Mouse (Mus musculus) cerebellum, adult 2 months (tissue): ENCODE results near the gene Usp31. TPM values are rescaled to one million over a fixed set of nuclear protein-coding genes. Genes with fewer than 3 reads are reported as not detected.

ENCODE experiments used
- DNase-seq, 2 experiments: peaks; one replicate each; pipeline ENCODE4 v3.0.0; 2021
- H3K27ac ChIP-seq: fragments of 200-500 bp; 2 replicates; pipeline ENCODE4 v1.5.1; 2012; ENCODE audit warnings: low read length, control low read depth, inconsistent platforms; ENCODE audit not compliant: insufficient read depth
- H3K27me3 ChIP-seq: fragments of 200-500 bp; 2 replicates; pipeline ENCODE4 v1.6.1; 2012; ENCODE audit warnings: inconsistent platforms, mild to moderate bottlenecking, low read length, moderate library complexity; ENCODE audit not compliant: control insufficient read depth, insufficient read depth
- H3K4me1 ChIP-seq: fragments of 200-500 bp; 2 replicates; pipeline ENCODE4 v1.6.1; 2011; ENCODE audit warnings: low read length; ENCODE audit not compliant: control insufficient read depth, insufficient read depth
- H3K4me3 ChIP-seq: fragments of 200-500 bp; replicated peaks from 2 replicates; pipeline ENCODE3; 2011; ENCODE audit warnings: mild to moderate bottlenecking, low read depth, low read length, control low read depth; ENCODE audit not compliant: insufficient read depth
- CTCF ChIP-seq: fragments of 200-500 bp; IDR thresholded peaks from 2 replicates; pipeline ENCODE4 v1.5.1; 2011; ENCODE audit warnings: low read depth, mild to moderate bottlenecking, control low read depth, low read length, moderate library complexity, borderline replicate concordance; ENCODE audit not compliant: insufficient read depth
- POLR2A ChIP-seq: fragments of 200-500 bp; IDR thresholded peaks from 2 replicates; pipeline ENCODE4 v1.6.1; 2011; ENCODE audit warnings: low read length, control low read depth, borderline replicate concordance; ENCODE audit not compliant: insufficient read depth
- WGBS: fragments of 180-500 bp; shearing (Covaris S2); methylation state at CpG from one replicate; pipeline ENCODE4 v1.1.7; 2018; 5-methylcytosine and 5-hydroxymethylcytosine counted together
- polyA plus RNA-seq: library from polyadenylated mRNA; depleted of rRNA; stranded (reverse); fragments of >200 nt; gene quantifications from 2 replicates; pipeline ENCODE4 v1.2.3, GENCODE M21; 2012; rRNA removed

Gene Usp31
- polyA plus RNA-seq, 1 experiment, result 28.4 TPM

GRCm38 (mm10) chr7:121596401-121596800, 110.7 kb downstream of the Usp31 start:
- Histone ChIP-seq H3K27ac (no peak overlapping the region), H3K4me1 (no peaks in the 10 kb centered on the region), H3K27me3 (no peaks in the 10 kb centered on the region), H3K4me3 (no peak overlapping the region)
- TF ChIP-seq CTCF (no peak), POLR2A (no peak)
- no peak for DNase-seq
- 65% methylated on average over 3 of the region's 3 CpGs for WGBS

GRCm38 (mm10) chr7:121595496-121595895, 111.6 kb downstream of the Usp31 start:
- 64% methylated on average over 4 of the region's 4 CpGs for WGBS
- H3K4me3 ChIP-seq, result no peak overlapping the region
- TF ChIP-seq POLR2A (no peak), CTCF (no peak)
- H3K4me1 ChIP-seq, result no peaks in the 10 kb centered on the region
- no peaks in the 10 kb centered on the region for H3K27me3 ChIP-seq
- no peak overlapping the region for H3K27ac ChIP-seq
- no peak for DNase-seq

- no peaks in the 10 kb centered on the region for H3K27me3 ChIP-seq
- H3K27ac ChIP-seq, result no peak overlapping the region
- WGBS, result 85% methylated on average over 5 of the region's 5 CpGs
- no peak for DNase-seq
- no peak overlapping the region for H3K4me3 ChIP-seq
- H3K4me1 ChIP-seq, result no peaks in the 10 kb centered on the region
- TF ChIP-seq CTCF, result no peak
These were observed 112.0 kb downstream of the Usp31 start for GRCm38 (mm10) chr7:121595085-121595484.

- Histone ChIP-seq H3K4me3 (no peak overlapping the region), H3K27me3 (no peaks in the 10 kb centered on the region), H3K27ac (no peak overlapping the region), H3K4me1 (no peaks in the 10 kb centered on the region)
- 83% methylated on average over 1 of the region's 1 CpGs for WGBS
- TF ChIP-seq CTCF (no peak), POLR2A (no peak)
- no peak for DNase-seq
These were observed 112.4 kb downstream of the Usp31 start for GRCm38 (mm10) chr7:121594623-121595022.

Other genes with a start within 250 kb of the Usp31 start
- 2.7 and 3.2 TPM in 2 replicates for gene Scnn1g, start 27.2 kb upstream of the Usp31 start, polyA plus RNA-seq
- gene Scnn1b, start 157.8 kb upstream of the Usp31 start, polyA plus RNA-seq, result 1.3 and 1.5 TPM in 2 replicates